Mouse (Mus musculus): ENCODE data around the gene Gck.

DNA sequence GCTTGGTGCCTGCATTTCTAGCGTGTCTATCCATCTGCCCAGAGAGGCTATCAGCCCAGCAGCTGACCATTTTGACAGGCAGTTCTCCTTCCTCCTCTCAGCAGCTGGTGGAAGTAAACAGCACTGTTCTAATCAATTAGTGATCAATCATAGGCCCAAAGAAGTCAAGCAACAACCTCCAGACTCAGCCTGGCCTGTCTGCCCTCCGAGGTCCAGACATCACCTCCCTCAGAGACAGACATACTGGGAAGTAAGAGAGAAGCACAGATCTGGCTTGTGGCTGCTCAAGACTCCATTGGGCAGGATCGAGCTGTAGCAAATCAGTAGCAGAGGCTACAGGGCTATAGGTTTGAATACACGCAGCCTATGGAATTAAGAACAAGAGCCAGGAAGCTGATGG lies 2.1 kb downstream of the Gck start:
- TF ChIP-seq CTCF (IDR thresholded peaks at IDR 0.05), result no peak
- TF ChIP-seq EP300 (IDR thresholded peaks at IDR 0.05), result no peak
